Mouse (Mus musculus) heart, postnatal 10 days (tissue): Measurements from ENCODE around the gene Pstpip1. TPM values are rescaled to one million over a fixed set of nuclear protein-coding genes. Genes with fewer than 3 reads are reported as not detected.

Experiments used
- DNase-seq, 2 experiments: peaks; one replicate each; pipeline ENCODE4 v3.0.0; 2021
- intact Hi-C: fragments of 180-260 bp; cut with DNase I; formaldehyde crosslinking; loops from one replicate; pipeline ENCODE4 v1.15.1; 2025
- total RNA-seq, 2 experiments: library from RNA; stranded (reverse); gene quantifications; 2 replicates each; pipeline ENCODE4 v1.2.3; 2021

Pstpip1 gene
- total RNA-seq, 2 experiments from 2014 or later = 0.99 to 1.6 TPM

GRCm38 (mm10) chr9:56144366-56145003 lies 54.7 kb downstream of the Pstpip1 start:
- intact Hi-C loops = no loop called here
- DNase-seq = no peak

- intact Hi-C loops = no loop called here
- no peak for DNase-seq
Observed at GRCm38 (mm10) chr9:56146326-56146923, 56.7 kb downstream of the Pstpip1 start.

DNA sequence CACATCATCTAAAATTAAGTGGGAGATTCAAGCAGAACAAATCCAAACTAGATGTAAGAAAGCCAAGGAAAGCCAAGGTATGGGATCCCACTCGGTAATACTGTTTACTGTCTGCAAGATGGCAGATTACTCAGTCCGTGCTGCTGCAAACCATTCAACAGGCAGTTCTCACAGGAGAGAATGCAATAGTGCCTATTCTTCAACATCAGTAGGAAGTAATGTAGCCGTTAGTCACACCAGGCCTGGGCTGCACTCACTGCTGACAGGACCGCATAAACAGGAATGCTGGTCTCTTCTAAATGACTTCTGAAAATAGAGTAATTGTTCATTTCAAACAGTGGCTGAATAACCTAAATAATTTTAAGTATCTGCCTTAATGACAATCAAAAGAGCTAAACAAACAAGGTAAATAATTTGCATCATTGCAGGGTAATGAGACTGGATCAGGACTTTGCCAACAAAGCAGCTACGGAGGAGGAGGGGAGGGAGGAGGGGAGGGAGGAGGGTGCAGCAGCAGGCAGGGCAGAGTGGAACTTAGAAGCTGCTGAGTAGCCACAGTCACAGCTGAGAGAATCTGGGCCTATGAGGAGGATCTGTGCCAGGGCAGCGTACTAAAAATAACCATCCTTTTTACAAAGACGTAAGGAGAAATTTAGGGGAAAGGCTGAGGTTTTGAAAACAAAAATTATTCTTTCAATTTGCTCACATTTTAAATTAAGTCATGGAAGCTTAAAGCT lies 62.2 kb downstream of the Pstpip1 start:
- intact Hi-C loops = no loop called here
- DNase-seq = peak; percentile 66 to 69

DNA sequence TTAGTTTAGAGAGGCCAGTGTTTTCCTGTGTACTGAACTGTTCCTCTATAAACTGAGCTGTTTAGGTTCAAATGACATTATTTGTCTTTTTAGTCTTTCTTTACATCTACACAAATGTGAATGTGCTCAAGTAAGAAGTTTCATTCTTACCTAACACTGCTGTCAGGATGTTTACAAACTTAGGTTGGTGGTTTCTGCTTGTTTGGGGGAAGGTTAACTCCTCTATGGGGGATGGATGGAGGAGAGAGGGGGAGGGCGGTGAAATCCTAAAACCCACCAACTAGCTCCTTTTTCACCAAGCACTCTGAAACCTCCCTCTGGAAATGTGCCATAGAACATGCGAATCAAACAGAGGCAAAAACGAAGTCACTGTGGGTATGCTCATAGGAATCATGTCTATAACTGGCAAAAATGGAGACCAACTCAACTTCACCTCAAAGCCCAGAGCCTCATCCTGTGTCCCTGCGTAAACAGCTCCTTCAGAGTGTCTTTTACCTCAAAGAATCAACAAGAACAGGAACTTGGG lies 62.8 kb downstream of the Pstpip1 start:
- DNase-seq = no peak

DNA sequence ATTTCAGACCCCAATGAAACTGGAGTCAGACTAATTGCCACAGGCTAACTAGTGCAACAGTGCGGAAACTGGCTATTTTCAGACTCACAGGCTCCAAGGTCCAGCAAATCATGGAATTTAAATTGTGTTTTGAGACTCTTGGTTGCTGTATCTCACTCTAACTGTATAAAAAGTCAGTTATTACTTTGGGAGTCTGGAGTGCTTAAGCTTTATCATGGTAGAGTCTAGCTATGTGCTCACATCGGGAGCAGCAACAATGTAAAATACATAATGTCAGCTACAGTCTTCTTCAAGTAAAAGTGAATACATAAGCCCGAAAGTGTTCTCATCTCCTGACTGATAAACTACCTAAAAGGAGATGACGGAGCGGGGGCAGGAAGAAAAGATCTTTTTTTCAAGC lies 64.8 kb downstream of the Pstpip1 start:
- intact Hi-C loops = no loop called here

More for the DNA sequence above, 62.8 kb downstream of the Pstpip1 start:
- intact Hi-C loops = no loop called here

GRCm38 (mm10) chr9:56158077-56158476 lies 68.3 kb downstream of the Pstpip1 start:
- intact Hi-C loops = no loop called here
- DNase-seq = no peak

More for the DNA sequence above, 64.8 kb downstream of the Pstpip1 start:
- no peak for DNase-seq

GRCm38 (mm10) chr9:56159456-56159855 lies 69.7 kb downstream of the Pstpip1 start:
- intact Hi-C loops = no loop called here
- no peak for DNase-seq

DNA sequence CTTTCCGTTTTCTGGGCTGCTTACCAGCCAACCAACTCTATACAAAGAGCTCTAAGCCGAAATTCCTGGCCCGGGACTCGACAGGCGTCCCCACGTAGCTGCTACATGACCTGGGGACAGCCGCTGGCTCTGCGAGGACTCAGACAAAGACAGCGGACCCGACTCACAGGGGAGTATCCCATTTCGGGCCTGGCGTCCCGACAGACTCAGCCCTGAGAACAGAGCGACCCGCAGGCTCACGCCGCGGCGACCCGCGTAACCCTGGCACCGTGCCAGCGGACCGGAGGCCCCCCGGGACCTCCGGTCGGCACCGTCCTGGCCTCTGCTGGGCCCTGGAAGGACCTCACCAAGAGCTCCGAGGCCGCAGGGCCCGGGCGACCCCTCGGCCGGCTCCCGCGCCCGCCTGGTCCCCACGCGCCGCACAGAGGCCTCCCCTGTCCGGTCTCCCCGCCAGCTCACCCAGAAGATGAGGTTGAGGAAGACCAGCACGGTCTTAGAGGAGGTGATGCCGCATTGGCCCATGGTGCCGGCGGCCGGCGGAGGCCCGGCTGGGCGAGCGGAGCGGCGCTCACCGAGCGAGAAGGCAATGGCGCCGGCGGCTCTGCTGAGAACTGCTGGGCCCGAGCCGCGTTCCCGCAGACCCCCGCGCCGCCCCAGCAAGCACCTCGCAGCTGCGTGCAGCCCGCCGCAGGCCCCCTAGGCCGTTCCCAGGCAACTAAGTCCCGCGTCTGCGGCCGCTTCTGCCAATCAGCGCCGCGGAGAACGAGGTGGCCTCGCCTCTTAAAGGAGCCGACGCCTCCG lies 70.8 kb downstream of the Pstpip1 start:
- intact Hi-C loops = no loop called here
- DNase-seq = peak; percentile 93 to 95

- DNase-seq = no peak
- intact Hi-C loops = no loop called here
Observed at GRCm38 (mm10) chr9:56165377-56165776, 75.6 kb downstream of the Pstpip1 start, which contains the start of gene Tspan3. Tspan3 (minus strand) TSS chr9:56165477.

GRCm38 (mm10) chr9:56166161-56166560 lies 76.4 kb downstream of the Pstpip1 start:
- intact Hi-C loops = no loop called here
- DNase-seq = no peak

GRCm38 (mm10) chr9:56167690-56168089 lies 77.9 kb downstream of the Pstpip1 start:
- no peak for DNase-seq
- intact Hi-C loops = no loop called here

DNA sequence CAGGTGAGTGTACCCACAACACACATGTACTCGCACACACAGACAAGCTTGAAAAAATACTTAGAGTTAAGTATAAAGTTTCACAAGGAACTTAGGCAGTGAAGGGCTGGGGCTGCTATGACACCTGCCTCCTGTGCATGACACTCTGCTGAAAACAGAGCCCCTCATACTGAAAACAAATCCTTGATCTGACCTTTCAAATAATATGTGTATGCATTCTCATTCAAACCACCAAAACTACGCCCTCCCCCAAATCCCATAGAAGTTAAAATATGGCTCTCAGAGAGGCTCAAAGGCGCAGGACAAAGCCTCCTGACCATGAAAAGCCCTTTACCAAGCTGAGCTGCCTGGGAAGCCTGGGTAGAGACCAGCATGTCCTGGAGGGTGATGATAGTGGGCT lies 85.6 kb downstream of the Pstpip1 start:
- no peak for DNase-seq
- intact Hi-C loops = no loop called here

DNA sequence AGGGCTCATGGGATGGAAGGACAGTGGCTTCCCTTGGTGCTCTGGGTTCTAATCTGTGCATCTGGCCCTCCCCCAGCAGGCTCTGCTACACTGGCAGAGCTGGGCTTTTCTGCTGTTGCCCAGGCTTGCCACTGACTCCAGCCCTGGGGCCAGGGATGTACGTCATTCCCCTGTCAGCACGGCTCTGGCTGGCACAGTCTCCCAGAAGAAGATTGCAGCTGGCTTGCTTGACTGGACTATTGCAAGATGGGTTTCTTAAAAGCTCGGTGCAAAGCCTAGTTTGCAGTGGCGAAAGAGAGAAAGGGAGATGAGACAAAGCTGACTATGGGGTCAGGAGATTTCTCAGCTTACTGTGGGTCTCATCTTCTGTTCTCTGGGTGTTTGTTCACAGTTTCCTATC lies 87.6 kb downstream of the Pstpip1 start:
- intact Hi-C loops = no loop called here
- DNase-seq = no peak

Other genes with a start within 250 kb of the Pstpip1 start
- 10 to 100 TPM; 16.3 to 17.5 TPM for gene Scaper, start 151.8 kb upstream of the Pstpip1 start, total RNA-seq
- not detected for gene 4930563M21Rik, start 79.4 kb upstream of the Pstpip1 start, total RNA-seq
- 10 to 100 TPM; 33.4 to 37.1 TPM for gene Rcn2, start 48.1 kb upstream of the Pstpip1 start, total RNA-seq
- 100 to 1,000 TPM; 229 to 232 TPM for gene Tspan3, start 75.5 kb downstream of the Pstpip1 start, total RNA-seq